Mouse (Mus musculus) brain, embryonic 14.5 days (tissue): Measurements from ENCODE around the gene Rad9a.

ENCODE experiments used
- CTCF ChIP-seq: fragments of 200-500 bp; IDR thresholded peaks from 2 replicates; pipeline ENCODE4 v1.5.1; 2012; ENCODE audit warnings: inconsistent platforms, mild to moderate bottlenecking, moderate library complexity, borderline replicate concordance; ENCODE audit not compliant: insufficient read depth, insufficient read length; ENCODE audit errors: extremely low read depth
- POLR2A ChIP-seq: fragments of 200-500 bp; IDR thresholded peaks from 2 replicates; pipeline ENCODE4 v1.6.1; 2012; ENCODE audit warnings: mild to moderate bottlenecking, inconsistent platforms, borderline replicate concordance; ENCODE audit not compliant: poor library complexity, insufficient read depth, insufficient read length, severe bottlenecking; ENCODE audit errors: extremely low read depth

GRCm38 (mm10) chr19:4190831-4191334 is 10.6 kb downstream of the Rad9a start, which contains the start of gene Tbc1d10c:
- no peak for TF ChIP-seq POLR2A
- no peak for TF ChIP-seq CTCF
